Mouse (Mus musculus): ENCODE measurements at regions not wholly inside any gene's neighbourhood (a gene's known extent, or its start where the extent isn't known, plus 50 kb on each side); places are given as distances from the start of the nearest gene placed in this dataset.
A peak's percentile ranks its signal among the peaks of the same experiment; 100 is the strongest.

- intact Hi-C loops (cut with DNase I): no loop called here
- DNase-seq: no peak
These were observed 53.2 kb downstream of the Fam43a start for GRCm38 (mm10) chr16:30652692-30653091.

GRCm38 (mm10) chr16:30653806-30654205 lies 54.3 kb downstream of the Fam43a start:
- intact Hi-C loops (cut with DNase I): no loop called here
- DNase-seq: peak; percentile 91

- intact Hi-C loops (cut with DNase I): no loop called here
These were observed 54.7 kb downstream of the Fam43a start for GRCm38 (mm10) chr16:30654226-30654625.

GRCm38 (mm10) chr16:30655798-30656221 lies 56.3 kb downstream of the Fam43a start:
- intact Hi-C loops (cut with DNase I): no loop called here
- no peak for DNase-seq

More at GRCm38 (mm10) chr16:30654226-30654625, 54.7 kb downstream of the Fam43a start:
- DNase-seq: no peak

GRCm38 (mm10) chr16:30656881-30657280 lies 57.4 kb downstream of the Fam43a start:
- DNase-seq: no peak
- intact Hi-C loops (cut with DNase I): no loop called here

DNA sequence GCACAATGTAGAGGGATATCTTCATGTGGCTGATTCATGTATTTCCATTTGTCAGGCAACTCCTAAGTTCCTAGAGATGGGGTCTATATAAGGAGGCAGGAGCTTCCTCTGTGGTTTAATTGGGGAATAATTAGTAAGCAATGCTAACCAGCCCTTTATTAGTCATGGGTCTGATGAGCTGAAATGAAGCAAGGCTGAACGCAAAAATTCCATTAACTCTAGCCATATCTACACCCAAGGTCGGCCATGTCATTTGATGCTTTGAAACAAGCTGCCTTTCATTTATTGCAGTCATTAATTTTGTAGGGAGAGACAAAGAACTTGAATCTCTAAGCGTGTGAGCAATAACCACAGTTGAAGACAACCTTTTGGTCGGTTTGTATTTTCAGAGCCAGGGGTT lies 59.4 kb downstream of the Fam43a start:
- intact Hi-C loops (cut with DNase I): no loop called here
- no peak for DNase-seq

DNA sequence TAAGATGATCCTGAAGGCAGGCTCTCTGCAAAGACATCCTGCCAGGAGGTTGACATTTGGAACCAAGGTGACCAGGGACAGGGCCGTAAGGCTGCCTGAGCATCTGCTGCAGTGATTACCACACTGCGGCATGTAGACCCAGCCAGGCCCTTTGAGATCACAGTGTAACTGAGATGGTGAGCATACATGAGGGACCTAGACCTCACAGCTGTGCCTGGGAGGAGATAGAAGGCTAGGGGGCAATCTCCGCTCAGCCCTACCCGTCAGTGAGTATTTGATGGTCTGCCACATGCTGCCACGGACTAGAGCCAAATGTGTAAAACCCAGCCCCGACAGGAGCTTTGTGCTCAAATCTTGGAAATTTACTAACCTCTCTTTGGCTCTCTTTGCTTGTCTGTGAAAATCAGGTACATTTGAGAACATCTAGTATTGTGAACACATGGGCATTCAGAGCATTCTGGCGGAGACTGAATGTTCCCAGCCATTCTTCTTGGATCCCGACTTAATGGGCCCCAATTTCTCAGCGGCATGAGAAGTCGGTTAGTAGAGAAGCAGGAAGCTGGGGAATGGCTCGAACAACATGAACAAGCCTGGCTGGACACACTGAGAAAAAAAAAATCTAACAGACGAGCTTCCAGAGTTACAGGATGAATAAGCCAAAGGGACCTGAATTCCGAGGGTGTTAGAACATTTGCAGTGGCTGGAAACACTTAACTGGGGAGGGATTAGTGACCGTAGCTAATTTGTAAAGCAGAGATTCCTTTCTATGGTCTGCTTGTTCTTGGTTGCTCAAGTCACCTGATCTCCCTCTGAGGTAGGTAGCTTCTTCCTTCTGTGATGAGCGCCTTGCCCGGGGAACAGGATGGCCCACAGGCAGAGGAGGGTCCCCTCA lies 61.8 kb downstream of the Fam43a start:
- intact Hi-C loops (cut with DNase I): no loop called here
- no peak for DNase-seq

GRCm38 (mm10) chr16:30663055-30663454 lies 63.5 kb downstream of the Fam43a start:
- intact Hi-C loops (cut with DNase I): no loop called here
- no peak for DNase-seq

DNA sequence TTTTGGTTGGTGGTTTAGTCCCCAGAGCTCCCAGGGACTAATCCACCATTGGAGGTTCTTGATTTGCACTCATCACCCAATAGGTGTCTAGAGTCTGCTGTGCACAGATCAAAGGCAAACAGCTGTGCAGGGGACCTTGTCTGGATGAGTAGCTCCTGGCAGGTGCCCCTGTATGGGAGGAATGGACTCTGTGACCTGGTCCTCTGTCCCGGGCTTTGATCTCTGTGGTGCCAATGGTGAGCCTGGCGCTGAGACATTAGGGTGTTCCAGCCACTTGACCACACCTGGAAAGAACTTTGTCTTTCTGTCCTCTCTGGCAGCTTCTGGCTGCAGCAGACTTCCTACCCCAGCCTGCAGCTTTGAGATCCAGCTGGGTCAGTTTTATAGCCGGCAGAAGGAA lies 64.4 kb downstream of the Fam43a start:
- DNase-seq: no peak
- intact Hi-C loops (cut with DNase I): no loop called here

DNA sequence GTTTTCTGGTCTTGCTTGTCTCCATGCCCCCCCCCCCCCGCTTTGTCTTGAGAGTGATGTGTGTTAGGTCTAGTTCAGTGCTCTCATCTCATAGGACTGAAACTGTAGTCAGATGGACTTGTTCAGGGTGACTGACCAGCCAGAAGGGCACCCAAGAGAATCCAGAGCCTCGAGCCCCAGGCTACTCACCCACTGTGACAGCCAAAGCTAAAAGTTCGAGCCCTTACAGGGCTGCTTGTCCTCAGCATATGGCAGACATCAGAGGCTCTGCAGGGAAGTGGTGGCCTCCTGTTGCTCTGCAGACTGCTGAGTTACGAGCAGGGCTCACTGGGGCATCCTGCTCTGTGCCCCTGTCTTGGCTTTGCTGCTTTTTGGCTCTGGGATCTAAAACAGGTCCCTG lies 64.9 kb downstream of the Fam43a start:
- intact Hi-C loops (cut with DNase I): no loop called here
- peak; percentile 25 for DNase-seq

DNA sequence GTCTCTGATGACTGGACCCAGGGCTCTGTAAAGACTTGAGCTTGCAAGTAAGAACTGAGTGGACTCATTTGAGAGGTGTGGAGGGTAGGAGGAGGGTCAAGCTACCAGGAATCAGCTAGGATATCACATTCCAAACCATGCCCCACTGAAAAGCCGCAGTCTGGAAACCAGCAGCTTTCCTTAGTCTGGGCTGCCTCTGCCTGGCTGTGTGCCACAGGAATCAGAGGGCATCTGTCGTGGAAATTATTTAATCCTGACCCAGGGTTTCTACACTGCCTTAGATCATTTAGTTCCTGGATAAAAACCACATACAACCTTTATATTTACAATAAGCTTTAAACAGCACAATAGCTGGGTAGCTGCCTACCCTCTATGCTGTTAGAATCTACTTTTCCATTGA lies 66.4 kb downstream of the Fam43a start:
- peak; percentile 69 for DNase-seq
- intact Hi-C loops (cut with DNase I): no loop called here

DNA sequence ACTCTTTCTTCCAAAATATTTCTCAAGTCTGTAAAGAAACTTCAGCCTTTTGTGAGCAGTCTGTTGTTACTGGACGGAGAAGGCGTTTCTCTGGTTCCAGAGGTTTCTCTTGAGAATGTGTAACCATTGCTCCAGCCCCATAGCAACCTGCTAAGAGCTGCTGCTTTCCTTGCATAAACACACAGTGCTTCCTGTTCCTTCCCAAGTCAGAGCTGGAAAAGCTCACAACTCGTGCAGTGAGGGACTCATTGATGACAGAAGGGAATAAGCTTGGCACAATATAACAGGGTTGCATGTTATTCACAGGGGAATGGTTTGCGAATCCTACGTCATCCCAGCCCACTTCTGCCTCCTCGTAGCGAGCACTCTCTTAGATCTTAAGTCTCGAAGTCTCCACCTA lies 70.4 kb downstream of the Fam43a start:
- no peak for DNase-seq
- intact Hi-C loops (cut with DNase I): no loop called here

DNA sequence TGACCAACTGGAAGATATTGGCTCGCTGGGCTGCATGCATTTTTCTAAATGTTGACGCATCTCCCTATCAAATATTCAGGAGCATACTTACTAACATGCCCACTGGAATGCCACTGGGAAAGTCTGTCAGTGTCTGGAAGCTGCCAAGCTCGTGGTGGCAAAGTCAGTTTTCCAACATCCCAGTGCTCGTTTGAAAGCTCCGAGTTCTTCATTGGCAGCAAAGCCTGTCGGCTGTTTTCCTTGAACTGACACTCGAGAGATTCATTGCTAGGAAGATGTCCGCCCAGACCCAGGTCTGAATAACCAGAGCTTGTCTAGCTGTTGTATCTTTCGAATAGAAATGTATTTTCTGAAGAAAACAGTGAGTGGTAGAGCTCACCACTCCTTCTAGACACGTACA lies 72.1 kb downstream of the Fam43a start:
- no peak for DNase-seq
- intact Hi-C loops (cut with DNase I): no loop called here

DNA sequence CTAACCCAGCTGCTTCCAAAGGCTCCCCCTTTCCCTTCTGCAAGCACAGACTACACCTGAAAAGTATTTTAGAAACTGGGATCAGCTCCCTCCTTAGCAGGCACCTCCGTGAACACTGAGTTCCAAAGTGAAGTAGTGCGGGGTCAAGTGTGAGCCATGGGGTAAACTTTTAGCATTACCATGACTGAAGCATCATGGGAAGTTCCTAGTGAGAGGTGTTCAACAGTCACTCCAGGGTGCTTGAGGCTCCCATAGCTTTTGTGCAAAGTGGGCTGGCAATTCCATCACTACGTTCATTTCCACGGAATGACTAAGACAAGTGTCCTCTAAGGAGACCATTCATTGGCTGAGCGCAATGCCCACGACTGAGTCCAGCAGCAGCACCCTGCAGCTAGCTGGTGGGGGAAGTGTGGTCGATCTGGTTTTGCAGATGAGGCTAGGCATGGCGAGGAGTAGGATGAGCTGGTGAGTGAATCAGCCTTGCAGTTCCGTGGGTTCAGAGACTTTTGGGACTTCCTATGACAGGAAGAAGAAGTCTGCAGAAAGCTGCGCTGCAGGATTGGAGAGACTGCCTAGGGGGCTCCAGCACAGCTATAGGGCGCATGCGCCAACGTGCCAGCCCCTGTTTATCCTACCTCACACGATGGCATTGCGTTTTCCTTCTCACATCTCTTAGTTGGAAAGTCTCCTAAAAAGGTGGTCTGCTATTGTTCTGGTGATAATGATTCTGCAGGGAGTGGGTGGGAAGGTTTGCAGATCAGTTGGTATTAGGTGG lies 73.4 kb downstream of the Fam43a start:
- intact Hi-C loops (cut with DNase I): no loop called here
- DNase-seq: no peak

GRCm38 (mm10) chr16:30673662-30674061 lies 74.1 kb downstream of the Fam43a start:
- DNase-seq: peak; percentile 30
- intact Hi-C loops (cut with DNase I): no loop called here

GRCm38 (mm10) chr16:30675829-30676228 lies 76.3 kb downstream of the Fam43a start:
- no peak for DNase-seq
- intact Hi-C loops (cut with DNase I): no loop called here

DNA sequence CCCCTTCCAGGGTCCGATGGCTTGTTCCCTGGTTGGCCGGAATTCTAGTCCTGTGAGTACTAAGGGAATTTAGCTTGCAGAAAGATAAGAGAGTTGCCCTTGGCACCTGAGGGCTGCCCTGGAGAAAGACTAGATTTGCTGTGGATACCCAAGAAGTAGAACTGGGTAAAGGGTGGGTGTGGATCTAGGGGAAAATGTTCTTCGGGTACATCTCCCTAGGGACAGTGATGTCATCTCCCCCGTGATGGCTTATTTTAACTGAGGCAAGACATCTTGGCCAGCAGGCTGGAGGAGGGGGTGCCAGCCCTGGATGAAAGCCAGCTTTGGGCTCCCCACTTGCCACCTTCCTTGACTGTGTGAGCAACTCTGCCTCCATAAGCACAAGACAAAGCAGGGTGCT lies 77.5 kb downstream of the Fam43a start:
- intact Hi-C loops (cut with DNase I): no loop called here
- DNase-seq: no peak

DNA sequence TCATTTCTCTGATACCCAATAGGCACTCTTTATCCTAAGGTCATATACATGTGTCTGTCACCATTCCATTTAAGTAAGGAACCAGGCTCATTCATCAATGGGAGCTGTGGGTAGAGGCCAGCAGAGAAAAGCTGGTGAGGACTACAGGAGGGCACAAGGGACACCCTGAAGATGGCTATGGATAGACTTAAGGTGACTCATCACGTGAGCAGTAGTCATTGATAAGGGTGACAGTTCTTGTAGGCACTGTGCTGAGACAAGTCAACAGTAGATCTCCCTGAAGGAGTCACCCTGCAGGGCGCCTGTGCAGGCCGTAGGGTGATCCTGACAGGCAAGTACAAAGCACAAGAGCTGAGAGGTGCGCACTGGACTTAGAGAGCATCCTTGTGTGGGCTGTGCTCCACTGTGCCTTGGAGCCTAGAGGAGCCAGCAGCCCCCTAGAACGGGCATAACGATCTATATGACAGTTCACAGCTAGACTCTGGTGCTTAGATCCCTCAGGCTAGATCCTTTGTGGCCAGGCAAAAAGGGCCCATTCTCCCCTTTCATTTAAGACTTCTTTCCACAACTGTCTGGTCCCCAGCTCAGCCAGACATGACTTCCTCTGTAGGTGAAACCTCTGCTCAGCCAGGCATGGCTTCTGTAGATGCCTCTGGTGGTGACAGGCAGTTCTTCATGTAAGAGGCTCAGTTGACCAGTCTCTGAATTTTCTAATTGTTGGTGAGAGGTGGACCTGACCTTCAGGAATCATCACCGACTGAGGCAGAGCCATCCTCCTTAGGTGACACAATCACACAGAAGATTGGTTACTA lies 78.6 kb downstream of the Fam43a start:
- intact Hi-C loops (cut with DNase I): no loop called here
- DNase-seq: no peak

DNA sequence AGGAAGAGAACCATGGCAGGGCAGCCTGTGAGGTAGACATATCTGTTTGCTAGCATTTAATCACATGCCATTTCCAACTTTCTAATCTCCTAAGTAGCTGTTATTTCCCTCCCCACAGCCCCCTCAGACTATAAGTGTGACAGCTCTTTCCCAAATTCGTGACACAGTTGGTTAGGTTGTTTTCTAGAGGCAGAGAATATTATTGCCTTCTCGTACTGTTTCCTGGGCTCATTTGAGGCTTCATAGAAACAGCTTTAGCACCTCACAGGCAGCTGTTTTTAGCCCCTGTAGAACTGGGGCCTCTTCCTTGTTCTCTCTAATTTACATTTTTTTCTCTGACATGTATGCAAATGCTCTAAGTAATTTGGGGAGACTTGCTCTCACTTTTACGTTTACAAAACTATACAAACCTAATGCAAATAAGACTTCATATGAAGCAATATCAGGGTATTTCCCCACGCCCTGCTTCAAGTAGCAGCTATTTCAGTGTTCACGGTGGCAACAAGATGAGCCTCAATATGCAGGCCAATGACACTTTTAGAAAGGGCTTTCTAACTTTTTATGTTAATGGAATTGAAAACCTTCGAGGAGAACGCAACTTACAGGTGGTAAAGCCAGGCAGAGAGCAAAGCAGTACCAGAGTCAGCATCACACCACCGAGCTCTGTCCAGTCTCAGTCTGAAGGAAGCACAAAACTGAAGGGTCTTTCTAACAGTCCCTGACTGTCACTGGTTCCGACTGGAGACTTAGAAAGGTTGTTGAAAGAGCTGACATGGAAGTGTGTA lies 79.4 kb downstream of the Fam43a start:
- DNase-seq: no peak
- intact Hi-C loops (cut with DNase I): no loop called here

GRCm38 (mm10) chr16:30679493-30679811 lies 79.9 kb downstream of the Fam43a start:
- intact Hi-C loops (cut with DNase I): no loop called here
- no peak for DNase-seq

DNA sequence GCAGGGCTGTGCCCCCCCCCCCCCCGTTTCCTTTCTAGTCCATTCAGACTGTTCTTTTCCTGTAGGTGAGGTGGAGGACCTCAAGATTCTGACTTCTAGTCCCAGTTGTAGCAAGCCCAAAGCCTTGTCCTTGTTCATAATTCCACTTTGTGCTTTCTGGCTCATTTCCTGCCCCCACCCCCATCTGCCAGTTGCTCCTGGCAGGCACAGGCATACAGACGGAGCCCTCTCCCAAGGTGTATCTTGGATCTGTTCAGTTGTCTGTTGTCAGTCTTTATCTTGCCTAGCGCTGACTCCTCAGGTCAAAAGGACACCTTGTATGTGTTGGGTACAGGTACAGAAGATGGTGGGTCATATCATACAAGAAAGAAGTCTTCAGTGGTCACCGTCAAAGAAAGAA lies 81.9 kb downstream of the Fam43a start:
- no peak for DNase-seq
- intact Hi-C loops (cut with DNase I): no loop called here
